Mouse (Mus musculus): ENCODE data around the gene Prtg.

DNA sequence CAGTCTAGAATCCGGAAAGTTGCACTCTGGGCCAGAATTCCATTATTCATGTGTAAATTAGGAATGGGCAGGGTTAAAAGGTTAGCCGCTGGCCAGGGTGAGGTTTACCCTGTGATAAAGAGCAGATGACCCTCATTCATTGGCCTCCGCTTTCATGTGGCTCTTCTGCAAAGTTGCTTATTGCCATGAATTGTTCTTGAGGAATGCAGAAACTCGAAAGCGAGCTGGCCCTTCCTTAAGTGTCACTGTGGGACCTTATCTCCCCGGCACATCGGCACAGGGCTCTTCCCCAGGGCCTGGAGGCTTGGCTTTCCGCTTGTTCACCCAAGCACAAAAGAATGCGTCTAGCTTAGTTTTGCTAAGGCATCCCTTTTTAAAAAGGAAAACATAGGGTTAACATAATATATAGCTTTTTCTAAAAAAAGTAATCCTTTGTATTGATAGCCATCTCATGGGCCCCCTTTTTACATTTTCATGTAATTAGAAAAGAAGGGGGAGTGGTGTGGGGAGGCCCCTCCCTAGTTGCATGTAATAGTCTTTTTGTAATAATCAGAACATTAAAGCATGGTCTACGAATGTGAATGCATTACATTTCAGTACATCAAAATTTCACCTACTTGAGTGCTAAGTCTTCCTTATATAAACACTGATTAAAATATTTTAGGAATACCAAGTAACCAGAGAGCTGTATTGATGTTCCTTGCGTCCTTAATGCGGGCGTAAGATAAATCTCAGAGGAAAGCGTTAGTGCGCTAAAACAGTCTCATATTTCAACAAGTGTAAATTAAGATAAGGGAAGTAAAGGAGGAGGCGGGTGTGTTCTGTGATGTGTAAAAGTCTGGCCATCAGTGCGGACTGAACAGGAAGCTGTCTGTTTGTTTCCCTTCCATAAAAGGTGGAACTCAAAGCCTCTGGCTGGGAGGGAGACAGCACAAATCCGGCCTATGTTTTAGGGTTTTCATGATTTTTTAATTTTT is 6.2 kb downstream of the Prtg start:
- TF ChIP-seq EP300 (IDR thresholded peaks at IDR 0.05; ENCODE audit: low read length) (no peak), USF1 (IDR thresholded peaks at IDR 0.05; ENCODE audit: low read depth, low read length) (no peak), MAX (IDR thresholded peaks at IDR 0.05; ENCODE audit: low read length) (no peak), ZNF384 (IDR thresholded peaks at IDR 0.05; ENCODE audit: low read depth, low read length) (no peak), ZMIZ1 (IDR thresholded peaks at IDR 0.05; ENCODE audit: low read depth, low read length) (no peak), CTCF (conservative IDR thresholded peaks at IDR 0.05 in 1 of 2, IDR thresholded peaks at IDR 0.05 in 1 of 2; ENCODE audit: low read depth in 2 of 2, low read length in 2 of 2) (no peak), SIN3A (IDR thresholded peaks at IDR 0.05; ENCODE audit: low read length) (no peak), POLR2A (IDR thresholded peaks at IDR 0.05; ENCODE audit: low read depth, low read length) (no peak), JUN (IDR thresholded peaks at IDR 0.05; ENCODE audit: insufficient read depth, low read depth, low read length) (no peak)

Data from CH12.LX (cell line).